Mouse (Mus musculus) heart, adult 2 months (tissue): Measurements from ENCODE around the gene Pam16.

Experiments
- CTCF ChIP-seq: fragments of 200-600 bp; IDR thresholded peaks from 2 replicates; pipeline ENCODE4 v1.8.1; 2022; ENCODE audit warnings: antibody characterized with exemption, mild to moderate bottlenecking, moderate library complexity
- POLR2A ChIP-seq: fragments of 200-500 bp; IDR thresholded peaks from 2 replicates; pipeline ENCODE4 v1.6.1; 2011; ENCODE audit warnings: mild to moderate bottlenecking, low read depth, low read length, control low read depth; ENCODE audit not compliant: insufficient read depth

- TF ChIP-seq CTCF (no peak), POLR2A (no peak)
These were observed 48.8 kb downstream of the Pam16 start for GRCm38 (mm10) chr16:4576038-4576437.
